Mouse (Mus musculus): ENCODE data around the gene Plpp1.

The Plpp1 gene

GRCm38 (mm10) chr13:112818125-112818524, 17.5 kb downstream of the Plpp1 start:
- ATAC-seq (ENCODE audit: low TSS enrichment): no peak

GRCm38 (mm10) chr13:112822413-112822812, 21.8 kb downstream of the Plpp1 start:
- ATAC-seq (ENCODE audit: low TSS enrichment): no peak

- 0 out of 2 replicates have a peak, but pooled peaks have one; percentile 38 for ATAC-seq (ENCODE audit: low TSS enrichment)
Measured at GRCm38 (mm10) chr13:112823236-112823910, 22.8 kb downstream of the Plpp1 start.

GRCm38 (mm10) chr13:112823911-112824648, 23.5 kb downstream of the Plpp1 start:
- peak; percentile 76 for ATAC-seq (ENCODE audit: low TSS enrichment)

- ATAC-seq (ENCODE audit: low TSS enrichment): no peak
Measured at GRCm38 (mm10) chr13:112825479-112825878, 24.9 kb downstream of the Plpp1 start.

GRCm38 (mm10) chr13:112829619-112830018, 29.0 kb downstream of the Plpp1 start:
- no peak for ATAC-seq (ENCODE audit: low TSS enrichment)

GRCm38 (mm10) chr13:112832589-112832988, 32.0 kb downstream of the Plpp1 start:
- ATAC-seq (ENCODE audit: low TSS enrichment): no peak

GRCm38 (mm10) chr13:112833253-112833894, 32.8 kb downstream of the Plpp1 start:
- ATAC-seq (ENCODE audit: low TSS enrichment): peak; percentile 45; the same call in 1 of the 2 replicates

- no peak for ATAC-seq (ENCODE audit: low TSS enrichment)
Measured at GRCm38 (mm10) chr13:112833895-112834263, 33.3 kb downstream of the Plpp1 start.

GRCm38 (mm10) chr13:112835113-112835512, 34.5 kb downstream of the Plpp1 start:
- ATAC-seq (ENCODE audit: low TSS enrichment): peak; percentile 83

- no peak for ATAC-seq (ENCODE audit: low TSS enrichment)
Measured at GRCm38 (mm10) chr13:112836951-112837350, 36.4 kb downstream of the Plpp1 start.

GRCm38 (mm10) chr13:112837621-112838155, 37.1 kb downstream of the Plpp1 start:
- ATAC-seq (ENCODE audit: low TSS enrichment): no peak

- no peak for ATAC-seq (ENCODE audit: low TSS enrichment)
Measured at GRCm38 (mm10) chr13:112838562-112839232, 38.1 kb downstream of the Plpp1 start.

- peak; percentile 85 for ATAC-seq (ENCODE audit: low TSS enrichment)
Measured at GRCm38 (mm10) chr13:112840241-112841087, 39.9 kb downstream of the Plpp1 start.

- no peak for ATAC-seq (ENCODE audit: low TSS enrichment)
Measured at GRCm38 (mm10) chr13:112845931-112846330, 45.3 kb downstream of the Plpp1 start.

- peak; percentile 18; the same call in 1 of the 2 replicates for ATAC-seq (ENCODE audit: low TSS enrichment)
Measured at GRCm38 (mm10) chr13:112853710-112854316, 53.2 kb downstream of the Plpp1 start.

- peak; percentile 91 for ATAC-seq (ENCODE audit: low TSS enrichment)
Measured at GRCm38 (mm10) chr13:112854402-112854801, 53.8 kb downstream of the Plpp1 start.

GRCm38 (mm10) chr13:112857921-112858320, 57.3 kb downstream of the Plpp1 start:
- ATAC-seq (ENCODE audit: low TSS enrichment): no peak

- ATAC-seq (ENCODE audit: low TSS enrichment): no peak
Measured at GRCm38 (mm10) chr13:112859574-112860134, 59.1 kb downstream of the Plpp1 start.

- no peak for ATAC-seq (ENCODE audit: low TSS enrichment)
Measured at GRCm38 (mm10) chr13:112860370-112860769, 59.8 kb downstream of the Plpp1 start.
